Mouse (Mus musculus) heart, adult 18-20 months (tissue): ENCODE results near the gene Dock7. TPM values are rescaled to one million over a fixed set of nuclear protein-coding genes. Genes with fewer than 3 reads are reported as not detected.
"Not testable (repeated sequence)": the region's sequence is repeated elsewhere in the genome, so short reads cannot be mapped to it uniquely, and the experiment has no call there.

Experiments
- DNase-seq, 2 experiments: peaks; one replicate each; pipeline ENCODE4 v3.0.0; 2021 to 2022; ENCODE audit warnings: mixed read lengths in 1 of 2
- total RNA-seq, 2 experiments: library from RNA; stranded (reverse); gene quantifications; 2 replicates each; pipeline ENCODE4 v1.2.3; 2021

Gene Dock7
- total RNA-seq, 2 experiments from 2014 or later = 9.0 to 11.3 TPM

- DNase-seq = no peak
These were observed 115.1 kb downstream of the Dock7 start for GRCm38 (mm10) chr4:99005574-99005973.

- no peak for DNase-seq
These were observed 127.2 kb downstream of the Dock7 start for GRCm38 (mm10) chr4:98993491-98993890.

GRCm38 (mm10) chr4:98984701-98985100, 136.0 kb downstream of the Dock7 start:
- DNase-seq = no peak

DNA sequence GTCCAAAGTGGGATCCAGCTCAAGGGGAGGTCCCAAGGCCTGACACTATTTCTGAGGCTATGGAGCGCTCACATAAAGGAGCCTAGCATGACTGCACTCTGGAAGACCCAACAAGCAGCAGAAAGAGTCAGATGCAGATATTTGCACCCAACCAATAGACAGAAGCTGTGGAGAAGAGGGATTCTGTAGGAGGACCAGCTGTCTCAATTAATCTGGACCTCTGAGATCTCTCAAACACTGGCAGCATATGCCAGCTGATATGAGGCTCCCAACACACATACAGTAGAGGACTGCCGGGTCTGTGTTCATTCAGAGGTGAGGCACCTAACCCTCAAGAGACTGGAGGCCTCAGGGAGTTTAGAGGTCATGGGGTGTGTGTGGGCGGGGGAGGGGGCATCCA, 140.7 kb downstream of the Dock7 start:
- DNase-seq = not testable (repeated sequence)

GRCm38 (mm10) chr4:98978693-98979092, 142.0 kb downstream of the Dock7 start:
- DNase-seq = no peak

DNA sequence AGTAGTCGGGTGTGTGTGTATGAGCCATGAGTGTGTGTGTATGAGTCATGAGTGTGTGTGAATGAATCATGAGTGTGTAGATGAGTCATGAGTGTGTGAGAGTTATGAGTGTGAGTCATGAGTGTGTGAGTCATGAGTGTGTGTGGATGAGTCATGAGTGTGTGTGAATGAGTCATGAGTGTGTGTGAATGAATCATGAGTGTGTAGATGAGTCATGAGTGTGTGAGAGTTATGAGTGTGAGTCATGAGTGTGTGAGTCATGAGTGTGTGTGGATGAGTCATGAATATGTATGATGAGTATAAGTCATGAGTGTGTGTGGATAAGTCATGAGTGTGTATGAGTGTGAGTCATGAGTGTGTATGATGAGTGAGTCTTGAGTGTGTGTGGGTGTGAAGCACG, 142.4 kb downstream of the Dock7 start:
- not testable (repeated sequence) for DNase-seq

- DNase-seq = no peak
These were observed 145.0 kb downstream of the Dock7 start for GRCm38 (mm10) chr4:98975741-98976140.

DNA sequence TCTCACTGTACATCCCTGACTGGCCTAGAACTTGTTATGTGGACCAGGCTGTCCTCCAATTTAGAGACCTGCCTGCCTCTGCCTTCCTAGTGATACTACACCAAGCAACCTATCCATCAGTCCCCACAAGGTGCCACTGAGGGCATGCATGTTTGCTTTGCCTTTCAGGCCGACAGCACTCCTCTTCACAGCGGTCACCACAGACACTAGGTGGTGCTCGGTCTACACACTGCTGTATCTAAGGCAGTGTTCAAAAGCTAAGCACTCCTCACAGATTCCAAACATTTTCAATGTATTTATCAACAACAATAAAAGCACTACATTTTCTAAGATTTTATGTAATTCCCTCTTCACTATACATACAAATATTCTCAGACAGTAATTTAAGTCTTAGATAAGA, 150.8 kb downstream of the Dock7 start:
- no peak for DNase-seq

DNA sequence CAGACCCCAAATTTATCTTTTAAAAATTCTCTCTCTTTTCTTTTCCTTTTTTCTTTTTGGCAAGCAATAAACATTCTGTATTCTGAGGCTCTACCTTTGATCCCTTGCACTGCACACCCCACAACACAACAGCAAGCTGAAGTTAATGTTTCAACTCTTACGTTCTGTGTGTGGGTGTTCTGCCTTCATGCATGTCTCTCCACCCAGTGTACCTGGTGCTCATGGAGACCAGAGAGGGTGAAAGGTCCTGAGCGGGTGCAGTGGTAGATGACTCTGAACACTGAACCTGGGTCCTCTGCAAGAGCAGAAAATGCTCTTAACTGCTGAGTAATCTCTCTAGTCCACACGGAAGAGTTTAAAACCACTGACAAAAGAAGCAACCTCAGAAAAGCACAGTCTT, 160.5 kb downstream of the Dock7 start:
- DNase-seq = no peak

DNA sequence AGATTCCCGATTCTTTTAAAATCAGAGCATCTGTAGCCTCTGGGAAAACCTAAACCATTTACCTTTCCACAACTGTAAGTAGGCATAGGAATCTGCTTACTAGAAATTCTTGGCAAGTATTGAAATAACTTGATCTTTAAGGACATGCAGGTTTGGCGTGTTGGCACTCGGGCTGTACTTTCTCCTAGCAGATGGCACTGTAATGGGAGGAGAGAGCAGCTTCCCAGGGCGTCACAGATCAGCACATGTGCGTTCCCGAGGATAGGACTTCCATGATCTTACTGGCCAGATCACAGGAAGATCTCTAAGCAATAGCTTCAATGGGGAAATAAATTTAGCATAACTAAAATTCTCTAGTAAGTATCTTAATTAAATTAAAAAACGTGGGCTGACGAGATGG, 164.7 kb downstream of the Dock7 start:
- DNase-seq = no peak

DNA sequence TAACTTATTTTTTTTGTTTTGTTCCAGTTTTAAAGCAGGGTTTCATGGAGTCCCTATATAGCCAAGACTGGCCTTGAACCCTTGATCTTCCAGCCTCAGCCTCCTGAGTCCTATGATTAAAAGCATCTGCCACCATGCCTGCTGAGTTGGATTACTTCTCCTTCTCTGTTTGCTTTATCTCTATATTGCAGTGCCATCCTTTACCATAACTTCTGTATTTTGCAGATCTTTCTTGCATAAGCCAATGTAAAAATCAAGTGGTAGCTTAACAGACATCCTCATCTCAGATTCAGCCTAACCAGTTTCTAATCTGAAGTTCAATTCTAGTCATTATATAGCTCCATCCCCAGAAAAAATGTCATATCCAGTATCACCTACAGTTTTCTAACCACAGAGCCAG, 170.2 kb downstream of the Dock7 start:
- DNase-seq = no peak

DNA sequence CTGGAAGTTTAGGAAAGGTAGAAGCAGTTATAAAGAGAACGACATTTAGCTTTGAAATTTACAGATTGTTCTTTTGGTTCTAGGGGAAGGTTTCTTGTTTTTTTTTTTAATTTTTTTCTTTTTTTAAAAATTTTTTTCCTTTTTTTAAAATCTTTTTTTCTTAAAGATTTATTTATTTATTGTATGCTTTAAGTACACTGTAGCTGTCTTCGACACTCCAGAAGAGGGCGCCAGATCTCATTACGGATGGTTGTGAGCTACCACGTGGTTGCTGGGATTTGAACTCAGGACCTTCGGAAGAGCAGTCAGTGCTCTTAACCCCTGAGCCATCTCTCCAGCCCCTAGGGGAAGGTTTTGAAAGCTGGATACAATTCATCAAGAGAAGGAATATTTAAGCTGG, 182.5 kb downstream of the Dock7 start:
- not testable (repeated sequence) for DNase-seq

GRCm38 (mm10) chr4:98936036-98936435, 184.7 kb downstream of the Dock7 start:
- no peak for DNase-seq

GRCm38 (mm10) chr4:98925250-98925781, 195.4 kb downstream of the Dock7 start:
- DNase-seq = no peak

DNA sequence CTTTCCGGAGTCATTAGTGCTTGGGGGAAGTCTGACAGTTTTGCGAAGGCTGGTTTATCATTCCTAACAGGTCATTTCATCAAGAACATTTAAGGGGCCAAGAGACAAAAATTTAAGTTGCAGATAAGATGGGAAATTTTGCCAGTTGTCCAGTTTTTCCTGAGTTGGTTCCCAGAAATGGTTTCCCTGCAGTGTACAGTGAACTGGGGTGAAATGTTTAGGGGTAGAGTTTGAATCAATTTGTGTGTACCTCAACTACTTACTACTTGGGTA, 195.9 kb downstream of the Dock7 start:
- DNase-seq = no peak

DNA sequence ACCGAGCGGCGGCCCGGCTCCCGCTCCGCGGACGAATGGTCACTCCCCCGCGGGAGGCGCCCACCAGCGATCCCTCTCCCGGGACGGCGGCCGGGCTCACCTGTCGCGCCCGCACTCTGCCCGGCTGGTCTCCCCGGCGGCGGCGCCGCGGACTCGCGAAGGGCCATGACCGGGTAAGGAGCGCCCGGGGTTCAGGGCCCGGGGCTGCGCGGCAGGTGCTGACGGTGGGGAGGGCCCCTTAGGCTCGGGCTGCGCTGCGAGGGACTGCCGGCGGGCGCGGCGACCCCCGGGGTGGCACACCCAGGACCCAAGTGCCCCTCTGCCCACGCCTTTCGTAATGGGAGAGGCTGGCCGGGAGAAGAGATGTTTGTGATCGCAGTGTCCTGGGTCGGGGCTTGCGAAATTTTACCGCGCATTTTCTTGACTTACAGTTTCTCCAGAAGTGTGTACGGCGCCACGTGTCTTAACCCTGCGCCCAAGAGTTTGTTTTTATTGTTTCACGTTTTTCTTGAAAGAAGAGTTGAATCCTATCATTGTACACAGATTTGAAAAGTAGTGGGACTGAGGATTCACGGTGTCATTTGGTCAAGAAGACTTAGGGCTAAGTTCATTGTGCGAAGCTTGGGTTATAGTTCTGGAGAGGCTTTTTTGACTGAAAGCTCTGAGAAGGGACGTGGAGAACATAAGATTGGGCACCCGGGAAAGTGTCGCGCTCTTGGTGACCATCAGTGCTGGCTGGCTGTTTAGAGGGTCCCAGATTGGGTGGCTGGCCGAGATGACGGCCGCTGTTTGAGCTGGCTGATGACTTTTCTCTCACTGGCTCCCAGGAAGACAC, 196.4 kb downstream of the Dock7 start:
- peak; percentile 2 to 21 for DNase-seq

GRCm38 (mm10) chr4:98923568-98924070, 197.1 kb downstream of the Dock7 start, which contains the start of gene Usp1:
Gene Usp1 (plus strand): TSS chr4:98923810.
- DNase-seq = peak in 1 of 2 experiments; percentile 91

GRCm38 (mm10) chr4:98922643-98923567, 197.8 kb downstream of the Dock7 start:
- peak; percentile 95 to 99 for DNase-seq

DNA sequence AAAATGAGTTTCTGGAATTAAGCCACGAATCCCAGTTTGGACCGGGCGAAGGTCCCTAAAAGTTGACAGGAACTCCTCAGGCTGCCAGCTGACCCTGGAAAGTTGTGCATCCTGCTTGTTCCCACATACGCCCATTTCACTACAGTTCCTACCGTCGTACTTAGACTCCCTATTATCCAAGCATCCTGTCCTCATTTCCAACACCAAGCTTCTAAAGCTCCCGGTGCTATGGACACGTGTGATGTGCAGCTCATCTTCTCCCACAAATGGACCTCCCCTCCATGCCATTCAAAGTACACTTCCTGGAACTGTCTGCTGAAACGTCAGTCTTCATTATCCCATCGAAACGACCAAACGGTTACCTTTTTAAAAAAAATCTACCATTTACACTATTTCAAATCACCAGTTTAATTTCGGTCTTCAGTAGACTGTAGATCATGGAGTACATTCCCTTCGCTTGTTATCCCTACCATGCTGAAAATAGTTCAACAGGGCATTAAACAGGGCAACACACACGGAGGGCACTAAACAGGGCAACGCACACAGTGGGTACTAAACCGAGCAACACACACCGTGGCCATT, 198.6 kb downstream of the Dock7 start:
- peak; percentile 8 to 20 for DNase-seq

- no peak for DNase-seq
These were observed 199.8 kb downstream of the Dock7 start for GRCm38 (mm10) chr4:98920896-98921295.

DNA sequence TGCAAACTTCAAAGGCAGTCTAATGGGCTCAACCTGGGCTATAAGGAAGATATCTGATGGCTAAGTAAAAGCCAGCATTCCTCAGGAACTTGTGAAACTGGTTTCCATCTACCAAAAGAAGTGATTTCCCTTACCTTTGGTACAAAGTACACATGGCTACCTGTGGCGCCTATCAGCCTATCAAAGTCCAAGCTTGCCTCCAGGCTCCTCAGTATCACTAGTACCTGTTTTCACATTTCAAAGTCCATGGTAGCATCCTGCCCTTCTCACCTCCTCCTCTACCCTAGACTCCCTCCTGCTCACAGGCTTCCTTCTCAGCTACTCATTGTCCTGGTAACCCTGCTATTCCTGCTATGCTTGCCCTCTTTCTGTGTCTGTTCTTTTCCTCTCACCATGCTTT, 202.5 kb downstream of the Dock7 start:
- no peak for DNase-seq

DNA sequence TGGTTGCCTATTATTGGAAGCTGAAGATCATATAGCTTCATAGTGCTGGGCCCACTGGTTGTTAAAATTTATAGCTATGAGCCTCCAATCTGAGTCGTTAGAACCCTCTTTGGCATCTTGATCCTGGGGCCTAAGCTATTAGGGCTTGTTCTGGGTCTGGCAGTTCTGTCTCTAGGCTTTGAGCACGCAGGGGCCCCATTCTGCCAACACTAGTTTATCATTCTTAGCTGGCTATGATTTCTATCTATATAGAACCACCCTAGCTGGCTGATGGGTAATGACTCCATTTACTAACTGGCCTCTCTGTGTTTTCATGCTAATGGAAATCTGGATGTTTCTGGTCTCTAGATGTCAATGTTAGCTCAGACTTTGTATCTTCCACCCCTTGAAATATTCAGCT, 203.0 kb downstream of the Dock7 start:
- no peak for DNase-seq
